Mouse (Mus musculus): ENCODE data around the gene Gm8914. TPM values are rescaled to one million over a fixed set of nuclear protein-coding genes. Genes with fewer than 3 reads are reported as not detected.
"Not testable (repeated sequence)": the region's sequence is repeated elsewhere in the genome, so short reads cannot be mapped to it uniquely, and the experiment has no call there.

The Gm8914 gene
- polyA plus RNA-seq (2021): not detected

DNA sequence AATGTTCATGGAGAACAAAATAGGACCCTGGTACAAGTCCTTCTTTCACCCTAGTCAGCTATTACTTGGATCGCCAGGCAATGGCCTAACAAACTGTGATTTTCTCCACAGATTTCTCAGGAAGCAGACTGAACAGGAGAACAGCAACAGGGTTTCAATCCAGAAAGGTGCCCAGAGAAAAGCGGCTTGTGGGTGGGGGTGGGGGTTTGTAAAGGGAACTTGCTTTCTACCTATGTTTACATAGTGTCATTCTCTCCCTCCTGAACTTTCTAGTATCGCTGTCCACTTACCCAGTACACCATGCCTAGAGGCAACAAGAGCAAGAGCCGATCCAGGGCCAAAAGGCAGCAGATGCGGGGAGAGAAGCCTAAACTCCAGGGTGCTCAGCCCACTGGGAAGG, at the start of gene Gm8914:
Gene Gm8914, plus strand, starts transcription at position 301 of the 400 bp plus-strand sequence.
- ATAC-seq; in situ Hi-C loops (cut with MboI; ENCODE audit: low pct_unique_long_range_greater_than_20kb); DNase-seq (ENCODE audit: low read depth, low spot score); H3K27me3 ChIP-seq; POLR2A ChIA-PET; CTCF ChIA-PET: not testable (repeated sequence)

Other genes starting within 250 kb of the Gm8914 start
- gene Mageb2, start 148.4 kb upstream of the Gm8914 start, polyA plus RNA-seq (2021): not detected
- not detected for gene Gm5072, start 87.6 kb upstream of the Gm8914 start, polyA plus RNA-seq (2021)
- not detected for gene 1700084M14Rik, start 95.8 kb downstream of the Gm8914 start, polyA plus RNA-seq (2021)
- gene Gm14781, start 152.1 kb downstream of the Gm8914 start, polyA plus RNA-seq (2021): not detected

All from Patski (cell line).